Mouse (Mus musculus) liver, embryonic 14.5 days (tissue): ENCODE measurements at regions not wholly inside any gene's neighbourhood (a gene's known extent, or its start where the extent isn't known, plus 50 kb on each side); places are given as distances from the start of the nearest gene placed in this dataset.

Experiments
- ATAC-seq: fragments of 200-750 bp; cut with Nextera tagmentation; 2 replicates; pipeline ENCODE4 v1.8.0; 2017; ENCODE audit warnings: moderate number of reproducible peaks, mild to moderate bottlenecking, moderate library complexity; ENCODE audit not compliant: insufficient read depth
- DNase-seq, 3 experiments: peaks; one replicate each; pipeline ENCODE4 v3.0.0-alpha.2; 2012 to 2013; ENCODE audit warnings: low read depth in 3 of 3, low spot score in 3 of 3
- H3K27ac ChIP-seq: fragments of 300-500 bp; sonication (generic); 2 replicates; pipeline ENCODE4 v1.5.1; 2014; ENCODE audit warnings: moderate library complexity, mild to moderate bottlenecking, control low read depth, inconsistent platforms
- H3K27me3 ChIP-seq: fragments of 300-500 bp; sonication (generic); 2 replicates; pipeline ENCODE4 v1.6.1; 2014; ENCODE audit warnings: mild to moderate bottlenecking, low read length, moderate library complexity; ENCODE audit not compliant: control insufficient read depth, insufficient read depth
- H3K36me3 ChIP-seq: fragments of 300-500 bp; sonication (generic); replicated peaks from 2 replicates; pipeline ENCODE4 v1.6.1; 2014; ENCODE audit warnings: low read depth; ENCODE audit not compliant: control insufficient read depth, insufficient read depth
- H3K4me1 ChIP-seq, 2 experiments: fragments of 200-500 bp in 1 of 2; fragments of 300-500 bp in 1 of 2; sonication (generic) in 1 of 2; replicated peaks; 2 replicates each; pipeline ENCODE4 v1.6.1; 2012 to 2014; ENCODE audit warnings: antibody characterized with exemption in 1 of 2, inconsistent platforms in 1 of 2, low read length in 1 of 2; ENCODE audit not compliant: control insufficient read depth in 2 of 2, insufficient read depth in 2 of 2
- H3K4me2 ChIP-seq: fragments of 300-500 bp; sonication (generic); 2 replicates; pipeline ENCODE4 v1.6.1; 2014; ENCODE audit warnings: low read depth, mild to moderate bottlenecking, control low read depth, moderate library complexity
- H3K4me3 ChIP-seq, 2 experiments: fragments of 200-500 bp in 1 of 2; fragments of 300-500 bp in 1 of 2; sonication (generic) in 1 of 2; 2 replicates each; pipeline ENCODE4 v1.5.1; 2012 to 2014; ENCODE audit warnings: low read depth in 2 of 2, low read length in 2 of 2, mild to moderate bottlenecking in 2 of 2, control low read depth in 1 of 2, inconsistent platforms in 1 of 2, moderate library complexity in 1 of 2; ENCODE audit not compliant: insufficient read depth in 1 of 2
- H3K9ac ChIP-seq: fragments of 300-500 bp; sonication (generic); replicated peaks from 2 replicates; pipeline ENCODE4 v1.6.1; 2014; ENCODE audit warnings: mild to moderate bottlenecking, control low read depth, moderate library complexity
- H3K9me3 ChIP-seq: fragments of 300-500 bp; sonication (generic); 2 replicates; pipeline ENCODE4 v1.6.1; 2016; ENCODE audit warnings: low read length, mixed read lengths; ENCODE audit not compliant: control insufficient read depth
- CTCF ChIP-seq: IDR thresholded peaks from 2 replicates; pipeline ENCODE4 v1.5.1; 2016; ENCODE audit warnings: antibody characterized with exemption, low read depth, control low read depth
- EP300 ChIP-seq: IDR thresholded peaks from 2 replicates; pipeline ENCODE4 v1.6.1; 2016; ENCODE audit warnings: antibody characterized with exemption, low read depth
- WGBS: fragments of 180-500 bp; shearing (Covaris S2); extraction: QIAGEN DNeasy Blood & Tissue Kit; methylation state at CpG from one replicate; pipeline ENCODE4 v1.1.7; 2014; ENCODE audit not compliant: insufficient replicate concordance; 5-methylcytosine and 5-hydroxymethylcytosine counted together

DNA sequence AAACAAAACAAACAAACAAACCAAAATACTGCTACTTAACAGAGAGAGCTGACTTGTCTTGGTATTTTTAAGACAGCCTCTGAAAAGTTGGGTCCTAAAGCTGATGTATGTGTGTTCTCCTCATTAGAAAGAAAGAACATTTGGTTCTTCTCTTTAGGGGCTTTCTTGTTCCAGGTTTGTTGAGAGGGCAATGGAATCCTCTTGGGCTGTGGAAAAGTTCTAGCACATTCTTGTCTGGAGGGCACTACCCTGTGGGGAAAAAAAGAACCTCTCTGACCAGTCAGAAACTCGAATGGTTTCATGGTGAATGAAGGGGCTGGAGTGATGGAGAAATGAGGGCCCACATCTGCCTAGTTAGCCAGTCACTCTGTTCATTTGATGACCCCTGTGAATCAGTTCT is 1874.5 kb upstream of the Lrrc6 start:
- no peak overlapping the region for H3K9ac ChIP-seq
- H3K9me3 ChIP-seq = no peaks in the 10 kb centered on the region
- WGBS = 21% methylated on average over 1 of the region's 1 CpGs
- no peaks in the 10 kb centered on the region for H3K36me3 ChIP-seq
- no peak for DNase-seq
- ATAC-seq = no peak
- TF ChIP-seq CTCF = no peak
- TF ChIP-seq EP300 = no peak
- H3K4me1 ChIP-seq = no peaks in the 10 kb centered on the region
- H3K4me3 ChIP-seq = no peak overlapping the region
- no peaks in the 10 kb centered on the region for H3K27me3 ChIP-seq
- no peak overlapping the region for H3K4me2 ChIP-seq
- no peak overlapping the region for H3K27ac ChIP-seq

- TF ChIP-seq CTCF = no peak
- TF ChIP-seq EP300 = no peak
- Histone ChIP-seq H3K9ac (no peak overlapping the region), H3K9me3 (no peaks in the 10 kb centered on the region), H3K36me3 (no peaks in the 10 kb centered on the region), H3K4me1 (peaks cover 0 to 3% of the 10 kb centered on the region in 2 experiments; a peak in 2 of 4 replicates), H3K27ac (no peak overlapping the region), H3K4me3 (no peak overlapping the region), H3K27me3 (no peaks in the 10 kb centered on the region), H3K4me2 (no peak overlapping the region)
- DNase-seq = no peak
- 43% methylated on average over 3 of the region's 3 CpGs for WGBS
- ATAC-seq = no peak
Measured at GRCm38 (mm10) chr15:68366816-68367215, 1866.1 kb upstream of the Lrrc6 start.

DNA sequence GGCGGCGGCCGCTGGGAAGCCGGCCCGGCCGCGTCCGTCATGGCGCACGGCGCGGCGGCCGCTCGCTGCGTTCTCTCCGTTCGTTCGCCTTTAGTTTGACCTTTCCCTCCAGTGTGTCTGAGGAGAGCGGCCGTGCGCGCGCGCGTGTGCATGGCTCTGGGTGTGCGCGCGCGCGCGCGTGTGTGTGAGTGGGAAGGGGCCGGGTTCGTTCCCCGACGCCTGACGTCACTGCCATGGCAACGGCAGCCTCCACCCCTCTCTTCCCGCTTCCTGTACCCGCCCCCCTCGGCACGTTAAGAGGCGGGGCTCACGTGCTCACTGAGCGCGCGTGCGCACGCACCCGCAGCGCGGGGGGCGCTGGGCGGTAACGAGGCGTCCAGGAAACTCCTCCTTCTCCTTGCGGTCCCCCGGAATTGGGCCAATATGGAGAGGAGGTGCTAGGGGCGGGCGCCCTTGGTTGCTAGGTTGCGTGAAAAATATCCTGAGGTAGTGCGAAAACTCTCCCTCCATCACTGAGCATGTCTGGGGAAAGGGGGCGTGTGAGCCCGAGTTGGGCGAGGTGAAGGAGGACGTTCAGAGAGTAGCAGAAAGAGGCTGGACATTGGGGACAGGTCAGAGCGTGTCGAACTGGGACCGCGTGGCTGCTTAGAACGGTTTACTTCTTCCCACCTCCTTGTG is 1862.5 kb upstream of the Lrrc6 start:
- Histone ChIP-seq H3K27ac (no peak overlapping the region), H3K36me3 (no peaks in the 10 kb centered on the region), H3K4me3 (peak overlapping the region; percentile 65 to 70), H3K9ac (peak overlapping the region; percentile 70), H3K9me3 (no peaks in the 10 kb centered on the region), H3K4me2 (peak overlapping the region; percentile 65), H3K4me1 (peaks cover 8 to 10% of the 10 kb centered on the region in 2 experiments), H3K27me3 (no peaks in the 10 kb centered on the region)
- ATAC-seq (peak; percentile 93), DNase-seq (peak; percentile 93 to 94 (median 93))
- TF ChIP-seq CTCF (no peak), EP300 (no peak)
- under 1% methylated on average over 64 of the region's 72 CpGs for WGBS

GRCm38 (mm10) chr15:68362081-68363057 is 1861.7 kb upstream of the Lrrc6 start:
- Histone ChIP-seq H3K4me1 (peaks cover 8 to 10% of the 10 kb centered on the region in 2 experiments), H3K4me3 (peak overlapping the region; percentile 65 to 81), H3K9me3 (no peaks in the 10 kb centered on the region), H3K36me3 (no peaks in the 10 kb centered on the region), H3K4me2 (peak overlapping the region; percentile 65), H3K9ac (peak overlapping the region; percentile 70), H3K27me3 (no peaks in the 10 kb centered on the region), H3K27ac (peak overlapping the region; percentile 13; the same call in 1 of the 2 replicates)
- peak in 1 of 3 experiments; percentile 24 for DNase-seq
- ATAC-seq = peak; percentile 64
- WGBS = under 1% methylated on average over 62 of the region's 121 CpGs
- TF ChIP-seq CTCF (no peak), EP300 (no peak)
